Mouse (Mus musculus): ENCODE measurements around the gene Parp11. TPM values are rescaled to one million over a fixed set of nuclear protein-coding genes. Genes with fewer than 3 reads are reported as not detected.

The Parp11 gene
- total RNA-seq, 1 experiment from 2014 or later, result 34.2 TPM

- no peak for ATAC-seq (replicated peaks in 1 of 2; ENCODE audit: insufficient read depth in 1 of 2, low FRiP score in 2 of 2, low TSS enrichment in 1 of 2, low read depth in 1 of 2, poor library complexity in 2 of 2, severe bottlenecking in 2 of 2)
Observed at GRCm38 (mm10) chr6:127530206-127530605, 83.6 kb downstream of the Parp11 start.

DNA sequence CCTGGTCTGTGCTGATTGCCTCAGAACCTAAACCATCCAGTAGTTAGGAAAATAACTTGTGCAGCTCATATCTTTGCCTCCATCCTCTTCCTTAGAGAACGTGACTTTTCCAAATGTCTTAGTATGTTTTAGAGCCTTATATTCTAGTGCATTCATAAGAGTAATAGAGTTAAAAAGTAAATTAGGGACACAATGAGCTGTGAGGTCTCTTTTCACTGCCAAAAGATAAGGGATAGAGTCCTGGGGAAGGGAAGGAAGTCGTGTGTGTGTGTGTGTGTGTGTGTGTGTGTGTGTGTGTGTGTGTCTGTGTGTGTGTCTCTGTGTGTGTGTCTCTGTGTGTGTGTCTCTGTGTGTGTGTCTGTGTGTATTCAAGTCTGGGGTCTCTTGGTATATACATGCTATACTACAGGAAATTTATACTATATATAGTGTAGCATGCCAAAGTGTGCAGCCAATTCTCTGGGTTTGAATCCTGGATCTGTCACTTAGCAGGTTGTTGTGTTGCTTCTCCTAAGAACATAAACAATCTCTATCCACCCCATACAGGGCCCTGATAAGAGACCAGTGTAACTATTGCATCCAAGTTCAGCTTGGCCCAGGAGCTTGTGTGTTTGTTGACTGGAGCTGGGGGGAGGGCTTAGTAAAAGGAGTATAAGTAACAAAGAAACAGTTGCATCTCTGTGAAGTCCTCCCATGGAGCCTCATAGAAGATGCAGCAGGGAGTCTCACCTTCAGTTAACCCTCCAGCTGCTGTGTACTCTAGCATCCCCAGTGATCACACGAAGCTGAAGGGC is 85.0 kb downstream of the Parp11 start:
- no peak for ATAC-seq (replicated peaks in 1 of 2; ENCODE audit: insufficient read depth in 1 of 2, low FRiP score in 2 of 2, low TSS enrichment in 1 of 2, low read depth in 1 of 2, poor library complexity in 2 of 2, severe bottlenecking in 2 of 2)

DNA sequence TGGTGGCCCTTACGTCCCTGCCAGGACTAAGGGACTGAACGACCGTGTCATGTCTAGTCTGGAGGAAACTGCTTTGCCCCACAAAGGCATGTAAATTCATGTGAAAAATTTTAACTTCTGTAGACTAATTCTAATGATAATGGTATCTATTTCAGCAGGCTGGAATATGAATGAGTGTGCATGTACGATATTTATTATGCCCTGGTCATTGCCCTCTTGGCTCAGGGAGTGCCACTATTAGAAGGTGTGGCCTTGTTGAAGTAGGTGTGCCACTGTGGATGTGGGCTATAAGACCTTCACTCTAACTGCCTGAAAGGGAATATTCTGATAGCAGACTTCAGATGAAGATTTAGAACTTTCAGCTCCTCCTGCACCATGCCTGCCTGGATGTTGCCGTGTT is 85.7 kb downstream of the Parp11 start:
- no peak for ATAC-seq (replicated peaks in 1 of 2; ENCODE audit: insufficient read depth in 1 of 2, low FRiP score in 2 of 2, low TSS enrichment in 1 of 2, low read depth in 1 of 2, poor library complexity in 2 of 2, severe bottlenecking in 2 of 2)

GRCm38 (mm10) chr6:127533766-127534165 is 87.1 kb downstream of the Parp11 start:
- ATAC-seq (replicated peaks in 1 of 2; ENCODE audit: insufficient read depth in 1 of 2, low FRiP score in 2 of 2, low TSS enrichment in 1 of 2, low read depth in 1 of 2, poor library complexity in 2 of 2, severe bottlenecking in 2 of 2), result no peak

DNA sequence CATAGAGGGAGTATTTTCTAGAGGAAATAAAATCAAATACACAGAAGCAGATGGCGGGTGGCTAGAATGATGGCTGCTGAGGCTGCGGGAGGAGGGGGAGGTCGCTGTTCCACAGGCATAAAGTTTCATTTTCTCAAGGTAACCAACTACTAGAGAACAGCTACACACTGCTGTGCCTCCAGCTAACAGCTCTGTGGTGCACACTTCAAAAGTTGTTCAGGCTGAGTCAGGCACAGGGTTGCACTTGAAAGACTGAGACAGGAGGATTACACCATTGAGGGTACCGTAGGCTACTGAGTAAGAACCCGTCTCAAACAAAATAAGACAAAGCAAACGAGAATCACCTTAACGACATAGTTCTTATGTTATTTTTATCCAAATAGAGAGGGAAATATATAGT is 90.4 kb downstream of the Parp11 start:
- ATAC-seq (replicated peaks in 1 of 2; ENCODE audit: insufficient read depth in 1 of 2, low FRiP score in 2 of 2, low TSS enrichment in 1 of 2, low read depth in 1 of 2, poor library complexity in 2 of 2, severe bottlenecking in 2 of 2), result no peak

- no peak for ATAC-seq (replicated peaks in 1 of 2; ENCODE audit: insufficient read depth in 1 of 2, low FRiP score in 2 of 2, low TSS enrichment in 1 of 2, low read depth in 1 of 2, poor library complexity in 2 of 2, severe bottlenecking in 2 of 2)
Observed at GRCm38 (mm10) chr6:127538118-127538517, 91.5 kb downstream of the Parp11 start.

DNA sequence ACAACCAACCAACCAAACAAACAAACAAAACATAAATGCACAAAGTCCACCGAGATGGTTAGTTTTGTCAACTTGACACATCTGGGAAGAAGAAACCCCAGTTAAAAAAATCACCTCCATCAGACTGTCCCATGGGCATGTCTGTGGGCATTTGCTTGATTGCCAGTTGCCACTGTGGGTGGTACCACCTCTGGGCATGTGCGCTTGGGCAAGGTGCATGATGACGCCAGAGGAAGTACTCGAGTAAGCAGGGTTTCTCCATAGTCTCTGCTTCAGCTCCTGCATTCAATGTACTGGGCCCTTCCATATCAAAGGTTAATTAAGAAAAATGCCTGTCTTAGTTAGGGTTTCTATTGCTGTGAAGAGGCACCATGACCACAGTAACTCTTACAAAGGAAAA is 92.6 kb downstream of the Parp11 start:
- ATAC-seq (replicated peaks in 1 of 2; ENCODE audit: insufficient read depth in 1 of 2, low FRiP score in 2 of 2, low TSS enrichment in 1 of 2, low read depth in 1 of 2, poor library complexity in 2 of 2, severe bottlenecking in 2 of 2), result peak in 1 of 2 experiments; percentile 65; a peak in 1 of 4 replicates

DNA sequence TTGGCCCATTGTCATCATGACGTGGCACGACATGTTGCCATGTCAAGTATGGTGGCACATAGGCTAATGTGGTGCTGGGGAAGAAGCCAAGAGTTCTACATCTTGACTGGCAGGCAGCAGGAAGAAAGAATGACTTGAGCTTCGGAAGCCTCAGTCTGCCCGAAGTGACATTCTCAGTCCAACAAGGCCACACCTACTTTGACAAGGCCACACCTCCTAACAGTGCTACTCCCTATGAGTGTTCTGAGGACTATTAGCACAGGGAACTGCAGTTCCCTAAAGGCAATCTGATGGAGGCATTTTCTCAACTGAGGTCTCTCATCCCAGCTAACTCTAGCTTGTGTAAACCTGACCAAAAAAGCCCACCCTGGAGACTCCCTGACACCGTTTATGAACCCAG is 93.0 kb downstream of the Parp11 start:
- ATAC-seq (replicated peaks in 1 of 2; ENCODE audit: insufficient read depth in 1 of 2, low FRiP score in 2 of 2, low TSS enrichment in 1 of 2, low read depth in 1 of 2, poor library complexity in 2 of 2, severe bottlenecking in 2 of 2), result no peak

- ATAC-seq (replicated peaks in 1 of 2; ENCODE audit: insufficient read depth in 1 of 2, low FRiP score in 2 of 2, low TSS enrichment in 1 of 2, low read depth in 1 of 2, poor library complexity in 2 of 2, severe bottlenecking in 2 of 2), result no peak
Observed at GRCm38 (mm10) chr6:127540517-127540916, 93.9 kb downstream of the Parp11 start.

DNA sequence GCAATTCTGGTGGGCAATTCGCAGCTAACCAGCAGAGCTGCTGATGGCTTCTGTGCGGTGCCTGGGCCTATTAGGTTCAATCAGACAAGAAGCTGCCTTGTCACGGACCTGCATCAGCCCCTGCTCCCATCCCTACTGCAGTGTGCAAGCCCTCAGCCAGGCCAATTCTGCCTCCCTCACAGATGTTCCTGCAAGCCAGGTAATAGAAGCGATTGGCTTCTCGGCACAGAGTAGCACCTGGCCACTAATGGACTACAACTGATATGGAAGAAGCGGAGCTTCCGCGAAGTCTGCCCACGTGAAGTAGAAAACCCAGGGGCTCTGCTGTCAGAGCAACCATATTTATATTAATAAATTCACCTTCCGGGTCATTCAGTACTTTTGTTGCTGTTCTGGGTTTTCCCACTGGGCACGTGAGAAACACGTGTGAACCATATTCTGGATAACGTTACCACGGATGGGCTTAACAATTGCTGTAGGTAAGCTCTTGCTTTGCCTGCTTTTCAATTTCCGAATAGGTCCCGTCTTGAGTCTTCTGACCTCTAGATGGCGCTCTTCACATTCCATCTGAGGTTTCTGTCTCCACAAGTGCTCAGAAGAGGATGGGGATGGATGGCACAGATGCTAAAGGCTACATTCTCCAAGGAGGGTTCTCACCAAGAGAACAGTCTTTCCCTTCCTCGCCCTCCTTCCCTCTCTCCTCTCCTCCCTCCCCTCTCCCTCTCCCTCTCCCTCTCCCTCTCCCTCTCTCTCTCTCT is 95.2 kb downstream of the Parp11 start:
- ATAC-seq (replicated peaks in 1 of 2; ENCODE audit: insufficient read depth in 1 of 2, low FRiP score in 2 of 2, low TSS enrichment in 1 of 2, low read depth in 1 of 2, poor library complexity in 2 of 2, severe bottlenecking in 2 of 2), result peak; percentile 73; a peak in 3 of 4 replicates

Other genes starting within 250 kb of the Parp11 start
- 10.0 and 19.8 TPM in 2 replicates for gene Cracr2a, start 114.5 kb downstream of the Parp11 start, total RNA-seq (2017)